Mouse (Mus musculus) cortical plate, adult 2 months (tissue): ENCODE data around the gene Rc3h2. TPM values are rescaled to one million over a fixed set of nuclear protein-coding genes. Genes with fewer than 3 reads are reported as not detected.

Source experiments
- H3K27ac ChIP-seq: fragments of 200-500 bp; 2 replicates; pipeline ENCODE4 v1.5.1; 2012; ENCODE audit warnings: low read length, control low read depth, inconsistent platforms; ENCODE audit not compliant: insufficient read depth
- H3K4me1 ChIP-seq: fragments of 200-500 bp; 2 replicates; pipeline ENCODE4 v1.6.1; 2011; ENCODE audit warnings: low read length; ENCODE audit not compliant: control insufficient read depth, insufficient read depth
- H3K4me3 ChIP-seq: fragments of 200-500 bp; 2 replicates; pipeline ENCODE4 v1.5.1; 2011; ENCODE audit warnings: mild to moderate bottlenecking, low read length, control low read depth; ENCODE audit not compliant: insufficient read depth
- CTCF ChIP-seq: fragments of 200-500 bp; IDR thresholded peaks from 2 replicates; pipeline ENCODE4 v1.5.1; 2011; ENCODE audit warnings: mild to moderate bottlenecking, control low read depth, low read length; ENCODE audit not compliant: insufficient read depth; ENCODE audit errors: extremely low read depth
- POLR2A ChIP-seq: fragments of 200-500 bp; IDR thresholded peaks from 2 replicates; pipeline ENCODE4 v1.6.1; 2011; ENCODE audit warnings: mild to moderate bottlenecking, low read length, control low read depth; ENCODE audit not compliant: insufficient read depth; ENCODE audit errors: extremely low read depth
- polyA plus RNA-seq: library from polyadenylated mRNA; depleted of rRNA; stranded (reverse); fragments of >200 nt; gene quantifications from 2 replicates; pipeline ENCODE4 v1.2.3, GENCODE M21; 2012

Gene Rc3h2
- polyA plus RNA-seq, 1 experiment, result 25.2 TPM

DNA sequence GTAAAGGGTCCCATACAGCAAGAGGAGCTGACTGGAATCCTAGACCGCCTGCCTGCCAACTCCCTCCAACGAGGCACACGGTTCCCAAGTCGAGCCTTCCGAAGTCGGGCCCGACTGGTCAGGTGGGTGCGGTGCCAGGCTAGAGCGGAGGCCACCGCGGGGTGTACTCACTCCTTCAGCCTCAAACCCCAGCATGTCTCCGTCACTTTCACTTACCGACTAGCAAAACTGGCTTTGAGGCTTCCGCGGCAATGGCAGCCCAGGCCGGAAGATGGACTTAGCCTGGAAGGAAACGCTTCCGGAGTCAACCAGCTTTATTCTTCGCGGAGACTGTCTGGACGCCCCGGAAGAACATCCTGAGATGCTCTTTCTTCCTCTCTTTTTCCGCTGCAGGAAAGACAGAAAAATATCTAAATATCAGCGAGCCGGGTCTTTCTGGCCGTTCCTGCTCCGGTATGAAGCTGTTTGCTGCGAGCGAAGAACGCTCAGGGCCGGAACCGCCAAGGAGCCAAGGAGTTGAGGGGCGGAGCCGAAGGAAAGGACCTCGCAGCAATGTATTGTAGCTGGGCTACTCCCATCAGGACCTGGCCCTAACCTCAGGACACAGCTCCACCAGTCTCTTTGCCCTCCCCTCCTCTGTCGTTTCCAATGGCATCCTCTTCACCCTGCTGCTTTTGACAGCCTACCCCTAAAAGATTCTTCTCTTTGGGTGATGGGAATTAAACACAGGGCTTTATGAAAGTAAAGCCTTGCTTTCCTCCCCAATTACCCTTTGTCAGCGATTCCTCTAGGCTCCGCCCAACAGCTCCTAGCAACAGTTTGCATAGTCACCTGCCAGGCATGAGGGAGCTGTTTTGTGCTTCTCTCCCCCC is 8.1 kb upstream of the Rc3h2 start:
- peak overlapping the region; percentile 39 for H3K27ac ChIP-seq
- no peaks in the 10 kb centered on the region; the same call in 1 of the 2 replicates for H3K4me1 ChIP-seq
- H3K4me3 ChIP-seq, result peak overlapping the region; percentile 91
- TF ChIP-seq POLR2A (peak; percentile 63), CTCF (no peak)

DNA sequence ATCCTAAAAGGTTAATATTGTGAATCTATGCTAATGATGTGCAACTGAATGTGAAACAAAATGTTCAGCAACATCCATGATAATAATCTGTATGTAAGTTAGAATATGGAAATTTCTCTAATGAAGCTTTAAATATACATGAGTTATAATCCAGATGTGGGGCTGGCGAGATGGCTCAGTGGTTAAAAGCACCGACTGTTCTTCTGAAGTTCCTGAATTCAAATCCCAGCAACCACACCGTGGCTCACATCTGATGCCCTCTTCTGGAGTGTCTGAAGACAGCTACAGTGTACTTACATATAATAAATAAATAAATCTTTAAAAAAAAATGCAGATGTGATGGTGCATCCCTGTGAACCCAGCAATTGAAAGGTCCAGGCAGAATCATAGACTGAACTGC is 968 bp upstream of the Rc3h2 start:
- H3K4me3 ChIP-seq, result no peak overlapping the region

DNA sequence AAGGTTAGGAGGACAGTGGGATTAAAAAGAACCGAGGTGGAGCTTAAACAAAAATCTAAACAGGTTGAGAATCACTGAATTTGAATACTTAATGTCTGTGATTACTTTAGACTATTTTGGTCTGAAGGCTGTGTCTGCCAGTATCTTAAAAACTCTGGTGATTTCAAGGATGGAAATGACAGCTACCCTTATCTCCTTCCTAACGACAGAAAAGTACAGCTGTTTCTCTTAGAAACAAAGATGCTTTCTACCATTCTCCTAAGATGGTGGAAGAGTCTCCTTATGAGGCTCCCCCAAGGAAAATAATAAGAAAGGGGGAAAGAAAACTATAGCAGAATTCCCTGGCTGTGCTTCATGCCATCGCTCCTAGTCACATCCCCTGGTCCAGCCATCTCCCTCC is 800 bp downstream of the Rc3h2 start:
- Histone ChIP-seq H3K4me3 (peak overlapping the region; percentile 96), H3K4me1 (peaks cover 4% of the 10 kb centered on the region; the same call in 1 of the 2 replicates), H3K27ac (peak overlapping the region; percentile 50)
- no peak for TF ChIP-seq POLR2A
- no peak for TF ChIP-seq CTCF

More for the DNA sequence above, 968 bp upstream of the Rc3h2 start:
- TF ChIP-seq POLR2A, result no peak
- no peak for TF ChIP-seq CTCF
- Histone ChIP-seq H3K4me1 (peaks cover 4% of the 10 kb centered on the region; the same call in 1 of the 2 replicates), H3K27ac (no peak overlapping the region)

DNA sequence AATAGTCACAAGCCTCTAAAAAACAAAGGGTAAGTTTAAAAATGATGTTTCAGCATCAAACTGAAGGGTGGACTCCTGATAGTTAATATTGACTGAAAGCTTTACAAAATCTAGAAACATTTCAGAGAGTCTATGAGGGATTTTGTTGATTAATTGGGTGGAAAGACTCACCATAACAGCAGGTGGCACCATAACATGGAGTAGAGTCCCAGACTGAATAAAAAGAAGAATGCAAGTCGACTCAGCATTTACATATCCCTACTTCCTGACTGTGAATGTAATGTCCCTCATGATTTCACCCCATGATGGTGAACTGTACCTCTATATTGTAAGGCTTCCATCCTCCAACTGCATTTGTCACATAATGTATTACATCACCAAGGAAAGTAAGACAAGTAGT is 27.2 kb downstream of the Rc3h2 start:
- Histone ChIP-seq H3K4me1 (no peaks in the 10 kb centered on the region), H3K27ac (no peak overlapping the region), H3K4me3 (no peak overlapping the region)
- TF ChIP-seq CTCF, result no peak
- TF ChIP-seq POLR2A, result no peak

DNA sequence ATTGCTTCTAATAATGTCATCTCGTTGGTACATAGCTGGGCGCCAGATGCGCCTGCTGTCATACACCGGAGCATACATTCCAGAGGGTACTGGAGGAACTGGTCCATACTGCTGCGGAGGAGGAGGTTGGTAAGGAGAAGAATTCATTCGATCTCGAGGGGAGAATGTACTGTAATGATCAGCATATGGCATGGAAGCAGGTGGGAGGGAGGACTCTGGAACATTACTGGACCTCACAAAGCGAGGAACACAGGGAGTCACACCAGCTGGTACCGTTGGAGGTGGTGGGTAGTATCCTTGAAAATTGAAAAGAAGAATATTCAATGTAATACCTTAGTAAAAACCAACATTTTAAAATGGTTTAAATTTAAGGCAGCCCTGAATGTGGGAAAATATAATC is 39.8 kb downstream of the Rc3h2 start:
- Histone ChIP-seq H3K4me3 (no peak overlapping the region), H3K27ac (no peak overlapping the region), H3K4me1 (no peaks in the 10 kb centered on the region)
- TF ChIP-seq CTCF (no peak), POLR2A (no peak)

DNA sequence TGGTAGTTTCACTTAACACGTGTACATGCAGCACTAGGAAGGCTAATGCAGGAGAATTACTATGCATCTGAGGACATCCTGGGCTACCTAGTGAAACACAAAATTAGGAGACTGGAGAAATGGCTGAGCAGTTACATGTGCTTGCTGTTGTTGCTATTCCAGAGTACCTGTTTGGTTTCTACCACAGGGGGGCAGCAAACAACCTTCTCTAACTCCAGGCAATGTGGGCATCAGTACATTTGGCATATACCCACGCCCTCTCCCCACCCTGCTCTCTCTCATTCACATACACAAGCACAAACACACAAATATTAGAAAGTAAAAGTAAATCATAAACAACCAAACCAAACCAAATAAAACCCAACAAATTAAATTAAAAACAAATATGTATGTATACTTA is 42.5 kb downstream of the Rc3h2 start:
- Histone ChIP-seq H3K27ac (no peak overlapping the region), H3K4me1 (no peaks in the 10 kb centered on the region; the same call in 1 of the 2 replicates)
- TF ChIP-seq CTCF, result peak; percentile 49
- TF ChIP-seq POLR2A, result no peak

DNA sequence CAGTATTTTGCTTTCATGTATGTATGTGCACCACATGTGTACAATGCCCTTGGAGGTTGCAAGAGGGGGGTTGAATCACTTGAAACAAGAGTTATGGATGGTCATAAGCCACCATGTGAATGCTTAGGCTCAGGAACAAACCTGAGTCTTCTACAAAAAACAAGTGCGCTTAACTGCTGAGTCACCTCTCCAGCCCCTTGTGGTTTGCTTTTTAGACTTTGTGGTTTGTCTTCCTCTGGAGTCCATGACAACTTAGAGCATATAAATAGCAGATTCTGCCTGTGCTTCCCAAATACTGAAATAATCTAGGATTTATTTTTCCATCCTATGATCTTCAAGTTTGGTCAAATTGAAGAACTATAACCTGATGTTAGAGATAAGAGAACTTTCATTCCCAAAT is 46.7 kb downstream of the Rc3h2 start:
- no peak overlapping the region for H3K27ac ChIP-seq
- H3K4me1 ChIP-seq, result no peaks in the 10 kb centered on the region; the same call in 1 of the 2 replicates
- TF ChIP-seq CTCF (no peak), POLR2A (no peak)
- no peak overlapping the region for H3K4me3 ChIP-seq

More for the DNA sequence above, 42.5 kb downstream of the Rc3h2 start:
- H3K4me3 ChIP-seq, result no peak overlapping the region

DNA sequence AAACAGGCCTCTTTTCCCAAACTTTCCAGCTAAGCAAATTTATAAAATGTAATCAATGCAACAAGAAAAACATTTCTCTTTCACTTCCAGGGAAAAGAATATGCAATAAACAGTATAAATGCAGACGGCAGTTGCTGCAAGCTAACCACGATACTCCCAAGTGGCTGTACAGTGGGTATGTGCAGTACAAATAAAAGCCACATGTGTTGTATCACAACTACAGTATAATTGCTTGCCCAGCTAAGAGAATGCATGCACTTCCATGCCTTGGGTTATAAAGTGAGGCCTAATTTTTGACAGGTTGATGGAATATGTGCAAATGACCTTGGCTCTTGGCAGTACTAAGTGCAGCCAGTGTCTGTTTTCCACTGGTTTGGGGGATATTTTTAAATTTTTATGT is 52.1 kb downstream of the Rc3h2 start:
- Histone ChIP-seq H3K4me1 (no peaks in the 10 kb centered on the region; the same call in 1 of the 2 replicates), H3K27ac (no peak overlapping the region), H3K4me3 (no peak overlapping the region)
- TF ChIP-seq CTCF (no peak), POLR2A (no peak)

DNA sequence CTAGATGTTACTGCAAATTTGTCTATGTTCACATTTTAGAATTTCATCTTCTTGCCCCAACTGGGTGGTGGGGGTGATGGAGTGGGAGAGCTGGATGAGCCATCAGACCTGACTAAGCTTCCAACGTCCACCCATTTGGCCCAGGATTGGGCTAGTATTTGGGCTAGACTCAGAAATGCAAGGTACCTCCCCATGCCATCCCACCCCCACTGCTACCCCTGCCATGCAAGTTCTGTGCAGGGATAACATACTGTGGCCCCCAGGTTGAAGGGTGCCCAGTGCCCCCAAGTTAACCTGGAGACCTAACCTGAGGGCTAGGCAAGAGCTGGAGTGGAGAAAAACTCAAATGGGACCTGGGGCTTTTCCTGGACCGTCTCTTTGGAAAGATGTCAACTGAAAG is 62.8 kb downstream of the Rc3h2 start:
- no peak overlapping the region; the same call in 1 of the 2 replicates for H3K4me3 ChIP-seq
- H3K27ac ChIP-seq, result no peak overlapping the region
- TF ChIP-seq POLR2A (no peak), CTCF (no peak)
- peaks cover 1% of the 10 kb centered on the region; the same call in 1 of the 2 replicates for H3K4me1 ChIP-seq

DNA sequence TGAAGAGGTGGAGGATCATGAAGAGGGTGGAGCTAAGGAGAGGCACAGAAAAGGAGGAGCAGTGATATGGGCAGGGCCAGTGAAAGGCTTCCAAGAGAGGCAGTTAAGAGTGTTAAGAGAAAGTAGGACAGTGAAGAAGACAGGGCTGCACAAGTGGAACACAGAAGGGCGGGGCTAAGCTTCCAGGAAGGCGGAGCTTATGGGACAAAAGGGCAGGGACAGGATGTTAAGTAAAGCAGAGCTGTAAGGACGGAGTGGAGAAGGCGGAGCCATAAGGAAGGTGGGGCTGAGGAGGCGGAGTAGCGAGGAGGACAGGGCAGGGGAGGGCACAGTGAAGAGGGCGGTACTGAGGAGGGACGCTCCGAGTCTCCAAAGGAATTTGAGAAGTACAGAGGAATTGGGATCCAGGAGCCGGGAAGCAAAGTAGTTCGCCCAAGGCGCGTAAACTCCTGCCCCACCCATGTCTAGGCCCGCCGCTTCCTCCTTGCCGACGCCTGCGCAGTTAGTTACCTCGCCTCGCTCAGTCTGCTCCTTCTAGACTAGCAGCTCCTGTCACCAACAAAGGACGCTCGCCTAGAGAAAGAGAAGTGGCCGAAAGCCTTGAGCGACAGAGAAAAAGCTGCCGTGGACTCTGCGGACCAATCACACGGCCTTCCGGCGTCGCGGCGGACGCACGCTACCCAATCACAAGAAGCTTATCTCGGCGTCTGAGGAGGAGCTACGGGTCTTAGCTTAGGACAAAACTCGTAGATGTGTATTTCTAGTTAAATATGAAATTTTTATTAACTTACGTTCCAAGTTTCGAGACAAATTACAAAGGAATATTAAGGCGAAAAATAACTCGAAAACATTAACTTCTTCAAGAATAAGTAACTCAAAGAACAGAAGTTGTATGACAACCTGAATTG is 63.8 kb downstream of the Rc3h2 start, which contains the start of gene Pdcl:
TSS of gene Pdcl (minus strand) at position 700 of the 908 bp plus-strand sequence.
- Histone ChIP-seq H3K4me1 (peaks cover 1% of the 10 kb centered on the region; the same call in 1 of the 2 replicates), H3K4me3 (peak within 1 kb of the TSS; percentile 81), H3K27ac (peak within 1 kb of the TSS; percentile 77)
- TF ChIP-seq CTCF (no peak), POLR2A (peak; percentile 49; the same call in 1 of the 2 replicates)
